Mouse (Mus musculus) layer of hippocampus, adult 11-12 months (tissue): Measurements from ENCODE around the gene Emc7.

ENCODE experiments used
- DNase-seq: peaks from one replicate; pipeline ENCODE4 v3.0.0; 2022; ENCODE audit warnings: low spot score

Gene Emc7

DNA sequence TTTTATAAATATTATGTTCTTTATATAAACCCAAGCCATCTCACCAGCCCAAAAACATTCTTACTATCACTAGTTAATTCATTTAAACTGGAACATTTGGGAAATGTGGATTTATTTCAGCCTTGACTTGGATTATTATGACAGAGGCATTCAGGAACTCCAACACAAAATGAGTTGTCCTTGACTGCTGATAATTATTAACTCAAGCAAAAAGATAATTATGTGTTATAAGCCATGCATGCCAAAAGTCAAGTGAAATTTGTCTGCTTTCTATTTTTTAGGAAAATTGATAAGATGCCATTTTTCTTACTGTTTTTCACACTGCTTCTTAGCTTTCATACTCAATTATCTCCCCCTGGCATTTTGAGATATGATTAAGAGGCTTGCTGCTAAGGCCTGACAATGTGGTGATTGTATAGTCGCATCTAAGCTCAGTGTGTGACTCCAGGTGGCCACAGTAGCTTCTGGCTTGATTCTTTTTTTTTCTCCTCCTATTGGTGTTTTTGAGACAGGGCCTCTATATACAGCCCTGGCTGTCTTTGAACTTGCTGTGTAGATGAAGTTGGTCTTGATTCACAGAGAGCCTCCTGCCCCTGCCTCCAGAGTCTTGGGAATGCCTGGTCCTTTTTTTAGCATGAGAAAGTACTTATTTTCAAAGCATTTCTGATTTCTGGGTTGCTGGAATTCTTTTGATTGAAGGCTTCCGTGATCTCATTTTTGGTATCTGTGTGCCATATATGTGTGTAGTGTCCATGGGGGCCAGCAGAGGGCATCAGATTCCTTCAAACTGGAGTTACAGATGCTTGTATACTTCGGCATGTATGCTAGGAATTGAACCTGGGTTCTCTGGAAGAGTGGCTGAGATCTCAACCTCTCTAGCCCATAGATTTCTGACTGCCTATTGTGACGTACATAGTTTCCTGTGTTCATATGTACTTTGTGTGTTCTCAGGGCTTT, 66.0 kb downstream of the Emc7 start:
- no peak for DNase-seq
